Mouse (Mus musculus): ENCODE measurements around the gene Cep70.

GRCm38 (mm10) chr9:99248304-99248703 is 5.1 kb downstream of the Cep70 start:
- TF ChIP-seq CTCF (IDR thresholded peaks at IDR 0.05; ENCODE audit: low read depth): no peak
- peak; percentile 77 for TF ChIP-seq EP300 (IDR thresholded peaks at IDR 0.05; ENCODE audit: low read depth)

All from liver, postnatal 0 days (tissue).